Mouse (Mus musculus): ENCODE results near the gene Lclat1. TPM values are rescaled to one million over a fixed set of nuclear protein-coding genes. Genes with fewer than 3 reads are reported as not detected.
A peak's percentile ranks its signal among the peaks of the same experiment; 100 is the strongest.

Lclat1 gene
- total and polyA plus RNA-seq, 3 experiments, result 6.3 to 9.6 (median 7.0) TPM

DNA sequence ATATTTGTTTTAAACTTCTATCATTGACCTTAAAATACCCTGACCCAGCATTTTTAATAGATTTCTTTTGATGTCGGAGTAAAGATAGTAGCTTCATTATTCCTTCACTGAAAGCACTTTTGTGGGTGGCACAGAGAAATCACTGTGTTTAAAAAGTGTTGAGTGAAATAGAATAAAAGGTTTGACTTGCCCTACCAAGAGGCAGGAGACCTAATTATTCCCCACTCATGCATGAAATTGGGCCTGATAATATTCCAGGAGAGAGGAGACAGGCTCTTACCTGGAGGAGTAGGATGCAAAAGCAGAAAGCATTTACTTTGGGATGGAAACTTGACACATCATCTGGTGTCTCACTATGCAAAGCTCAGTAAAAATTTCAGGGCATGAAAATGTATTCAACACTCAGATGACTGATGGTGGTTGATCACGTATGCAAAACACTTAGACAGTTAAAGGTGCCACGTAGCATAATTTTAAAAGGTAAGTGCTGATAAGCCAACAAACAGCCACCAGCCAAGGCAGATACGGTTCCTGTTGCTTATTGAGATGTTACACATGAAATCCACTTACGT, 103.3 kb downstream of the Lclat1 start:
- Histone ChIP-seq H3K79me2 (replicated peaks; ENCODE audit: control insufficient read depth, extremely low read depth, insufficient read depth, poor library complexity, severe bottlenecking) (no peaks in the 10 kb centered on the region), H3K9ac (ENCODE audit: insufficient read depth, low read depth) (no peak overlapping the region), H3K27me3 (replicated peaks) (no peaks in the 10 kb centered on the region), H3K4me2 (ENCODE audit: insufficient read depth, low read depth, poor library complexity, severe bottlenecking) (no peak overlapping the region), H3K4me1 (ENCODE audit: control insufficient read depth in 1 of 2, insufficient read depth in 2 of 2) (peaks cover 8 to 27% of the 10 kb centered on the region in 2 experiments), H3K9me3 (replicated peaks; ENCODE audit: low read length) (no peaks in the 10 kb centered on the region), H3K27ac (ENCODE audit: insufficient read depth, low read depth) (no peak overlapping the region), H3K4me3 (replicated peaks in 1 of 3; ENCODE audit: low read depth in 2 of 3, low read length in 2 of 3, poor library complexity in 1 of 3) (no peak overlapping the region), H3K36me3 (replicated peaks in 1 of 2; ENCODE audit: control insufficient read depth in 1 of 2, insufficient read depth in 1 of 2, low read length in 1 of 2) (no peaks in the 10 kb centered on the region)
- in situ Hi-C loops (cut with MboI; ENCODE audit: low pct_ligation_motif_present, low pct_unique_long_range_greater_than_20kb, low sequenced_read_pairs) (no loop called here), dilution Hi-C loops (cut with MboI; ENCODE audit: extremely low pct_ligation_motif_present, extremely low pct_unique_long_range_greater_than_20kb, low sequenced_read_pairs) (no loop called here)
- TF ChIP-seq ETS1 (conservative IDR thresholded peaks at IDR 0.05; ENCODE audit: low read depth, low read length) (peak; percentile 43), PAX5 (IDR thresholded peaks at IDR 0.05; ENCODE audit: low read length) (no peak), EP300 (IDR thresholded peaks at IDR 0.05; ENCODE audit: low read length) (peak; percentile 69; the same call in 1 of the 2 replicates), JUN (IDR thresholded peaks at IDR 0.05; ENCODE audit: insufficient read depth, low read depth, low read length) (peak; percentile 12; the same call in 1 of the 2 replicates), BHLHE40 (IDR thresholded peaks at IDR 0.05; ENCODE audit: low read depth, low read length) (0 out of 2 replicates have a peak, but pooled peaks have one; percentile 9), ZKSCAN1 (IDR thresholded peaks at IDR 0.05; ENCODE audit: borderline replicate concordance, low read depth, low read length) (no peak), TCF12 (IDR thresholded peaks at IDR 0.05; ENCODE audit: low read depth, low read length) (no peak), USF2 (conservative IDR thresholded peaks at IDR 0.05; ENCODE audit: low read depth, low read length) (no peak)
- peak; percentile 53 for DNase-seq (ENCODE audit: extremely low read depth)

DNA sequence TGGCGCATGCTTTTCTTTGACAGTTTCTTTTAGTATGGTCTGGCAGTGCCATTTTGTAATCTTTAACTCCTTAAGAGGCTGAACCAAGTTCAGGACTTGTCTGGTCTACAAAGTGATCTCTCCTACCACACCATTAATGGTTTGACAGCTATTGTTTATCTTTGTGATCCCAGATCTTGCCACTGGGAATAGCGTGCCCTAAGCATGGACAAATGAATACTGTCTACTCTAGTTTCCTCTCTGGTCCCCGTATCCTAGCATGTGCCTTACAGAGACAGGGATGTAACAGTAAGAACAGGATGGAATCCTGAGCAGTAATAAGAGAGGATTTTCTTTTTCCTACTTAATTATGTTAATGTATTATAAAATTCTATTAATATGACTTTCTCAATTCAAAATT, 105.0 kb downstream of the Lclat1 start:
- Histone ChIP-seq H3K4me1 (ENCODE audit: control insufficient read depth in 1 of 2, insufficient read depth in 2 of 2) (peaks cover 8 to 27% of the 10 kb centered on the region in 2 experiments), H3K27me3 (replicated peaks) (no peaks in the 10 kb centered on the region), H3K9me3 (replicated peaks; ENCODE audit: low read length) (no peaks in the 10 kb centered on the region), H3K36me3 (replicated peaks in 1 of 2; ENCODE audit: control insufficient read depth in 1 of 2, insufficient read depth in 1 of 2, low read length in 1 of 2) (peaks cover 0 to 3% of the 10 kb centered on the region in 2 experiments), H3K4me2 (ENCODE audit: insufficient read depth, low read depth, poor library complexity, severe bottlenecking) (no peak overlapping the region), H3K79me2 (replicated peaks; ENCODE audit: control insufficient read depth, extremely low read depth, insufficient read depth, poor library complexity, severe bottlenecking) (no peaks in the 10 kb centered on the region), H3K27ac (ENCODE audit: insufficient read depth, low read depth) (no peak overlapping the region), H3K9ac (ENCODE audit: insufficient read depth, low read depth) (no peak overlapping the region), H3K4me3 (replicated peaks in 1 of 3; ENCODE audit: low read depth in 2 of 3, low read length in 2 of 3, poor library complexity in 1 of 3) (no peak overlapping the region)
- dilution Hi-C loops (cut with MboI; ENCODE audit: extremely low pct_ligation_motif_present, extremely low pct_unique_long_range_greater_than_20kb, low sequenced_read_pairs) (no loop called here), in situ Hi-C loops (cut with MboI; ENCODE audit: low pct_ligation_motif_present, low pct_unique_long_range_greater_than_20kb, low sequenced_read_pairs) (no loop called here)
- TF ChIP-seq MEF2A (IDR thresholded peaks at IDR 0.05; ENCODE audit: borderline replicate concordance, low read depth, low read length), result no peak
- TF ChIP-seq ELF1 (IDR thresholded peaks at IDR 0.05; ENCODE audit: low read depth, low read length), result no peak
- TF ChIP-seq USF1 (IDR thresholded peaks at IDR 0.05; ENCODE audit: low read depth, low read length), result no peak
- no peak for TF ChIP-seq BHLHE40 (IDR thresholded peaks at IDR 0.05; ENCODE audit: low read depth, low read length)
- TF ChIP-seq MAZ (IDR thresholded peaks at IDR 0.05; ENCODE audit: low read depth, low read length), result no peak
- no peak for TF ChIP-seq SIN3A (IDR thresholded peaks at IDR 0.05; ENCODE audit: low read length)
- TF ChIP-seq RAD21 (IDR thresholded peaks at IDR 0.05; ENCODE audit: low read depth, low read length), result no peak
- no peak for TF ChIP-seq EP300 (IDR thresholded peaks at IDR 0.05; ENCODE audit: low read length)
- no peak for TF ChIP-seq USF2 (conservative IDR thresholded peaks at IDR 0.05; ENCODE audit: low read depth, low read length)
- TF ChIP-seq HCFC1 (IDR thresholded peaks at IDR 0.05; ENCODE audit: low read depth, low read length), result no peak
- TF ChIP-seq ZNF384 (IDR thresholded peaks at IDR 0.05; ENCODE audit: low read depth, low read length), result no peak
- no peak for TF ChIP-seq JUND (conservative IDR thresholded peaks at IDR 0.05; ENCODE audit: low read depth, low read length)
- TF ChIP-seq IRF4 (IDR thresholded peaks at IDR 0.05; ENCODE audit: low read depth, low read length), result no peak
- no peak for TF ChIP-seq NELFE (IDR thresholded peaks at IDR 0.05; ENCODE audit: low read depth, low read length)
- no peak for TF ChIP-seq MYC (IDR thresholded peaks at IDR 0.05; ENCODE audit: low read depth, low read length)
- DNase-seq (ENCODE audit: extremely low read depth), result no peak

Measured in CH12.LX (cell line).